Mouse (Mus musculus) spleen, adult 2 months (tissue): ENCODE measurements around the gene Cit.

Experiments
- CTCF ChIP-seq: fragments of 200-500 bp; IDR thresholded peaks from 2 replicates; pipeline ENCODE4 v1.5.1; 2011; ENCODE audit warnings: mild to moderate bottlenecking, inconsistent platforms; ENCODE audit not compliant: insufficient read depth, insufficient read length, insufficient replicate concordance; ENCODE audit errors: extremely low read depth
- POLR2A ChIP-seq: fragments of 200-500 bp; IDR thresholded peaks from 2 replicates; pipeline ENCODE4 v1.6.1; 2011; ENCODE audit warnings: low read depth, low read length, inconsistent platforms

- TF ChIP-seq CTCF: no peak
- TF ChIP-seq POLR2A: no peak
Observed at GRCm38 (mm10) chr5:116009091-116009851, 164.2 kb downstream of the Cit start.
